Mouse (Mus musculus): ENCODE measurements at regions not wholly inside any gene's neighbourhood (a gene's known extent, or its start where the extent isn't known, plus 50 kb on each side); places are given as distances from the start of the nearest gene placed in this dataset.

DNA sequence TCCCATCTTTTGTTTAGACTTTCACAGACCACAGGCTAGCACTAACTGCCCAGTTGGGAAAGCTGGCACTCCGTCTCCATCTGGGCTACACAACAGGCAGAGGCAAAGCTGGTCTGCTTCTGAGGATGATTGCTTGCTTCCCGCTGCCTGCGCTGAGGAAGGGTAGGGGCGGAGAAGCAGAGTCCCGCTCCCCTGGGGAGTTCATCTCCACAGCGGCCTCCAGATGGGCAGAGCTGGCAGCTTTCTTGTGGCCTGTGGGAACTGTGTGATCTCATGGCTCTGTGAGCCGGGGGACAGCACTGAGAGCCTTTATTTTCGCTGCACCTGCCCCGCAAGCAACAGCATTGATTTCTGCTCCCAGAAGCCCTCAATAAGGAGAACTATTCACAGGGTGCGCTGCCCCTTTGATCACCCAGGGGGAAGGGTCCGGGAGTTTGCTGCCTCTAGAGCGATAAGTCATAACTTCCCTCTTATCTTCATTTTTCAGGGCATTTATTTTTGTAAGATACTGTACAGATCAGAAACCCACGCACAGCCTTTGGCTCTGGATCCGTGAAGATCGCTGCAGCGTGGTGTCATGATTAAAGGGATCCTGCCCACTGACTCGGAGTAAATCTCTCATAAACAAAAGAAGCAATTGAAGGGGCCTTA is 155.7 kb downstream of the Gm9376 start:
- no peak for DNase-seq

GRCm38 (mm10) chr14:118423269-118423668 is 156.5 kb downstream of the Gm9376 start:
- DNase-seq, result no peak

DNA sequence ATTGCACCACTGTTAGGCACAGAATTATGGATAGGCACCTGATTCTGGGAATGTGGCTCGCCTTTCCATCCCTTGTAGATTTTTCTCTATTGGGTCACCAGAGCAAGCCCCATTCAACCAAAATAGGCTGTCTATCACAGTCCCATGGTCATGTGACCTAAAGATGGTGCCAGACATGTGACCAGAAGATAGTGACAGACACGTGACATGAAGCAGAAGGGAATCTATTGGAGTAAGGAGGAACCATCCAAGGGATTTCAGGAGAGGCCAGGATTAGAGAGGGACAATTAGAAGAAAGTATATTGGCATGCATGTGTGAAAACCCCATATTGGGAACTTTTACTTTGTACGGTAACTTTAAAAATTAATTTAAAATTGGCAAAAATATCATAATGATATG is 159.8 kb downstream of the Gm9376 start:
- DNase-seq, result no peak

DNA sequence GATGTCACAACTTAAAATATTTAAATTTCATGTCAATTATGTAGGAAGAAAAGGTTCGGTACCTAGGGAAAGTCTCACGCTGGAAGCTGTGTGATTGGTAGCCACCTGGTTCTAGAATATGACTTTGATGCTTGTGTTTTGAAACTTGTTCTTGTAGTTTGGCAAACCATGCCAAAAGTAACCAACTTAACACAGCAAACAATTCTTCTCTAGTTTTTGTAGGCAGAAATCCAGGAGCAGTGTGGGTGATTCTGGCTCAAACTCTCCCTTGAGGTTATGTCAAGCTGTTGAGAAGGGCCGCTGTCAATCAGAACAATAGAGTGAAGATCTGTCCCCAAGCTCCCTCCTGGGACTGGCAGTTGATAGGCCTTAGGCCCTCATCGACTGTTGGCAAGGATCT is 163.5 kb downstream of the Gm9376 start:
- no peak for DNase-seq

- DNase-seq, result no peak
These were observed 164.0 kb downstream of the Gm9376 start for GRCm38 (mm10) chr14:118430740-118431139.

GRCm38 (mm10) chr14:118431241-118431882 is 164.6 kb downstream of the Gm9376 start:
- DNase-seq, result no peak

Measured in kidney, postnatal 25 days (tissue).